In the genomic region with DNA sequence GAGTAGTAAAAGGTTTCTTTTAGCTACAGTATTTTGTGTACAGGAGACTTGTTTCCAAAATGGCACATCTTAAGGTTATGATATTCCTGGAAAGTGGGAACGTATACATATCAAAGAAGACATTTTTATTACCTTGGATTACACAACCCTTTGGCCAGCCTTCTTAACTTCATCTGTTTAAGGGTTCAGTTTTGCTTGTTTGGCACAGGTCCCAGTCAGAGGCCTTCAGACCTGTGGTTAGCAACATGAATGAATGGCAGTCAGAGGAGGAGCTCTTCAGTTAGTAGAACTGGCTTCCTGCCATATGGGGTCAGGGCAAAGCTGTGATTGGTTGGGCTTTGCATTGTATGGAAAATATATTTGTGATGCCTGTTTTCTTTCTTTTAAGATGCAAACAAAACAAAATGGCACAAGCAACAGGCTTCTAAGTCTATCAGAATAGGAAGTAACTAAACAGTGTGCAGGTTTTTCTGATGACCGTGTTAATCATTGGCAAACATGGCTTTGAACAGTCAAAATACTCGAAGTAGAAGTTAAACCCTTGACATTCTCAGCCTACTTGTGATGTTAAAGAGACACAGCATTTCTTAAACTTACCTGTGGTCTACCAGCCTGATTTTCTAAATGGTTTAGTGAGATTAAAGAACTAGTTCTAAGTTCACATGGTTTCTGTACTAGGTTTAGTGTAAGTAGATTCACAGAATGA, we compare ENCODE assay signal across 9 mouse cellular contexts.
A peak's percentile ranks its signal among the peaks of the same experiment; 100 is the strongest.
DNase-seq lines count a peak whose midpoint lies in the region; ATAC-seq and TF ChIP-seq lines count a peak whose summit lies in the region.
"Had no signal": no experiment of that assay in that cellular context is flagged by ENCODE, and none has a peak within 500 bp of the region (broad histone marks: within the 10 kb centered on the region; RNA-seq: fewer than 3 reads in every experiment).

No protein-coding gene starts in this region.

- H3K4me2 ChIP-seq in heart, embryonic 15.5 days: no peak overlapping the region
- no peak overlapping the region for H3K4me2 ChIP-seq in heart, embryonic 12.5 days
- no peak overlapping the region for H3K4me2 ChIP-seq in intestine, embryonic 14.5 days (ENCODE audit: low read length)
- no peak overlapping the region for H3K4me2 ChIP-seq in lung, postnatal 0 days (replicated peaks; ENCODE audit: low read depth, low read length)

- H3K27me3 ChIP-seq in heart, embryonic 15.5 days: no peaks in the 10 kb centered on the region
- H3K27me3 ChIP-seq in heart, embryonic 12.5 days (replicated peaks): no peaks in the 10 kb centered on the region
- H3K27me3 ChIP-seq in intestine, embryonic 14.5 days (replicated peaks; ENCODE audit: control insufficient read depth, insufficient read depth, low read length): no peaks in the 10 kb centered on the region
- no peaks in the 10 kb centered on the region for H3K27me3 ChIP-seq in lung, postnatal 0 days (replicated peaks; ENCODE audit: insufficient read depth, low read length)

- ATAC-seq in heart, embryonic 15.5 days (replicated peaks; ENCODE audit: insufficient number of reproducible peaks, insufficient read depth, low FRiP score, low read depth): no peak
- no peak for ATAC-seq in heart, embryonic 12.5 days (ENCODE audit: insufficient number of reproducible peaks, low FRiP score)
- peak; percentile 86 for ATAC-seq in intestine, embryonic 14.5 days (replicated peaks; ENCODE audit: low FRiP score, low TSS enrichment, low read depth)
- ATAC-seq in lung, postnatal 0 days: peak; percentile 92

- H3K9ac ChIP-seq in heart, embryonic 15.5 days: no peak overlapping the region
- no peak overlapping the region for H3K9ac ChIP-seq in heart, embryonic 12.5 days
- no peak overlapping the region for H3K9ac ChIP-seq in intestine, embryonic 14.5 days (ENCODE audit: low read length)
- no peak overlapping the region for H3K9ac ChIP-seq in lung, postnatal 0 days (replicated peaks; ENCODE audit: low read depth)

- H3K27ac ChIP-seq in heart, embryonic 15.5 days: peak overlapping the region; percentile 15; the same call in 1 of the 2 replicates
- H3K27ac ChIP-seq in heart, embryonic 12.5 days (ENCODE audit: poor library complexity, severe bottlenecking): no peak overlapping the region
- no peak overlapping the region for H3K27ac ChIP-seq in intestine, embryonic 14.5 days (ENCODE audit: low read depth)
- H3K27ac ChIP-seq in lung, postnatal 0 days (ENCODE audit: low read length): 0 out of 2 replicates have a peak overlapping the region, but pooled peaks have one; percentile 6

- H3K4me3 ChIP-seq in heart, embryonic 15.5 days: no peak overlapping the region
- H3K4me3 ChIP-seq in heart, embryonic 12.5 days: no peak overlapping the region
- no peak overlapping the region for H3K4me3 ChIP-seq in intestine, embryonic 14.5 days (ENCODE audit: low read depth, low read length)
- H3K4me3 ChIP-seq in lung, postnatal 0 days (ENCODE audit: low read depth, low read length): no peak overlapping the region

- 59% methylated on average over 3 of the region's 3 CpGs for WGBS in heart, embryonic 15.5 days
- 79% methylated on average over 3 of the region's 3 CpGs for WGBS in heart, embryonic 12.5 days
- 53% methylated on average over 3 of the region's 3 CpGs for WGBS in intestine, embryonic 14.5 days
- 49% methylated on average over 3 of the region's 3 CpGs for WGBS in lung, postnatal 0 days

- no peaks in the 10 kb centered on the region for H3K9me3 ChIP-seq in heart, embryonic 15.5 days (replicated peaks)
- no peaks in the 10 kb centered on the region for H3K9me3 ChIP-seq in heart, embryonic 12.5 days (replicated peaks)
- no peaks in the 10 kb centered on the region for H3K9me3 ChIP-seq in intestine, embryonic 14.5 days (ENCODE audit: control insufficient read depth, low read length)
- no peaks in the 10 kb centered on the region for H3K9me3 ChIP-seq in lung, postnatal 0 days (ENCODE audit: low read length)
- H3K9me3 ChIP-seq: G1E had no signal

- DNase-seq in MN1 (ENCODE audit: low spot score): peak; percentile 45
- no peak for DNase-seq in intestine, embryonic 14.5 days (ENCODE audit: low spot score)
- peak; percentile 89 for DNase-seq in lung, postnatal 0 days (ENCODE audit: low spot score)
- no peak for DNase-seq in left cerebral cortex, adult 8-10 months (ENCODE audit: low spot score in 2 of 2)
- DNase-seq in layer of hippocampus, adult 9-10 months (ENCODE audit: low spot score): no peak
- no peak for DNase-seq in cerebellum, adult 11-12 months

- TF ChIP-seq EP300 in lung, postnatal 0 days (IDR thresholded peaks at IDR 0.05): peak; percentile 56; the same call in 1 of the 2 replicates

- H3K36me3 ChIP-seq in heart, embryonic 15.5 days: peaks cover 32% of the 10 kb centered on the region
- H3K36me3 ChIP-seq in heart, embryonic 12.5 days: peaks cover 62% of the 10 kb centered on the region
- peaks cover 36% of the 10 kb centered on the region for H3K36me3 ChIP-seq in intestine, embryonic 14.5 days (ENCODE audit: control insufficient read depth, insufficient read depth, low read length)
- H3K36me3 ChIP-seq in lung, postnatal 0 days (ENCODE audit: insufficient read depth, low read length): no peaks in the 10 kb centered on the region; the same call in 1 of the 2 replicates

- H3K4me1 ChIP-seq in heart, embryonic 15.5 days (replicated peaks): 0 out of 2 replicates have a peak, but pooled peaks cover 4% of the 10 kb centered on the region
- no peaks in the 10 kb centered on the region for H3K4me1 ChIP-seq in heart, embryonic 12.5 days (replicated peaks)
- no peaks in the 10 kb centered on the region; the same call in 1 of the 2 replicates for H3K4me1 ChIP-seq in intestine, embryonic 14.5 days (replicated peaks; ENCODE audit: control insufficient read depth, insufficient read depth, low read length)
- H3K4me1 ChIP-seq in lung, postnatal 0 days (ENCODE audit: insufficient read depth, low read depth, low read length): no peaks in the 10 kb centered on the region

- no peak for TF ChIP-seq CTCF in lung, postnatal 0 days (IDR thresholded peaks at IDR 0.05)

Comparison
In these comparisons a context has a peak if more than half of its experiments do, and no peak if none do; other contexts are left out.
1. H3K27ac ChIP-seq: peak in heart, embryonic 15.5 days (single experiment) and lung, postnatal 0 days (single experiment); none in heart, embryonic 12.5 days (single experiment) and intestine, embryonic 14.5 days (single experiment).
2. ATAC-seq: peak in intestine, embryonic 14.5 days (single experiment) and lung, postnatal 0 days (single experiment); none in heart, embryonic 15.5 days (single experiment) and heart, embryonic 12.5 days (single experiment).
3. DNase-seq: peak in MN1 (single experiment) and lung, postnatal 0 days (single experiment); none in intestine, embryonic 14.5 days (single experiment), left cerebral cortex, adult 8-10 months (0 of 2), layer of hippocampus, adult 9-10 months (single experiment) and cerebellum, adult 11-12 months (single experiment).